Mouse (Mus musculus): ENCODE data around the gene Anapc5. TPM values are rescaled to one million over a fixed set of nuclear protein-coding genes. Genes with fewer than 3 reads are reported as not detected.

Gene Anapc5
- polyA plus RNA-seq, 1 experiment from 2014 or later: 491 TPM

DNA sequence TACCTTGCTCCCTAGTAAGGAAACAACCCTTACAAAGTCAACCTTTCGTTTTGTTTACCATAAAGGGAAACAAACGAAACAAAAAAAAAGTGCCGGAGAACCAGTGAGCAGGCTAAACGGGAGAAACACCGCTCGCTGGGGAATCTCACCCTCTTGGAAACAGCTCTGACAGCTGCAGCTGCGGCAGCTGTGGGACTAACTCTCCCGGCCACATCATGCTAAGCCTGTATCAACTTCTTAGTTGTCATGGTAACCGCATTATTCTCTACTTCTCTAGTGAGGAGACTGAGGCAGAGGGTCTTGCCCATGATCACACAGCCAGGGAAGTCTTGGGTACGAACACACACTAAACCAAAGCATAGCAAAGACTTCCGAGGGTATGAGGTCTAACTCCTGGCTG lies 47.4 kb downstream of the Anapc5 start:
- no peaks in the 10 kb centered on the region for H3K9me3 ChIP-seq
- peaks cover 9% of the 10 kb centered on the region; the same call in 1 of the 2 replicates for H3K27me3 ChIP-seq (ENCODE audit: insufficient read depth, poor library complexity, severe bottlenecking)
- H3K4me1 ChIP-seq (replicated peaks): peaks cover 17% of the 10 kb centered on the region
- H3K36me3 ChIP-seq: peaks cover 49% of the 10 kb centered on the region
- H3K4me3 ChIP-seq: no peak overlapping the region
- 90% methylated on average over 11 of the region's 11 CpGs for WGBS
- H3K27ac ChIP-seq: no peak overlapping the region
- no peak for DNase-seq (ENCODE audit: low spot score)

DNA sequence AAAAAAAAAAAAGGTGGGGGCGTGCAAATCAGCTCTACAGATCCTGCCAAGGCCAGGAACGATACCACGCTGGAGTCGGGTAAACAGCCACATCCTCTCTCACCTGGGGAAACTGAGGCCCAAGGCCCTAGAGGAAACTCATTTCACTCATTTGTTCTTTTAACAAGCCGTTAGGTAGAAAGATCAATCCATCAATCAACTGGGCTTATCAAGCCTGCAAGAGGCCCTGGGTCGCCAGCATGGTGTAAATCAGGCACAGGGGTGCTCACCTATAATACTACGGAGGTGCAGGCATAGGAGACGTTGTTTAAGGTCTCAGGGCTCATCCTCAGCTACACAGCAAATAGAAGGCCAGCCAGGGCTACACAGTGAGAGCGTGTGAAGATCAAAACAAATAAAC lies 49.7 kb downstream of the Anapc5 start:
- Histone ChIP-seq H3K4me3 (no peak overlapping the region), H3K9me3 (no peaks in the 10 kb centered on the region), H3K4me1 (replicated peaks) (peaks cover 8% of the 10 kb centered on the region; the same call in 1 of the 2 replicates), H3K27ac (no peak overlapping the region), H3K36me3 (peaks cover 55% of the 10 kb centered on the region), H3K27me3 (ENCODE audit: insufficient read depth, poor library complexity, severe bottlenecking) (no peaks in the 10 kb centered on the region)
- WGBS: 88% methylated on average over 9 of the region's 9 CpGs
- DNase-seq (ENCODE audit: low spot score): no peak

DNA sequence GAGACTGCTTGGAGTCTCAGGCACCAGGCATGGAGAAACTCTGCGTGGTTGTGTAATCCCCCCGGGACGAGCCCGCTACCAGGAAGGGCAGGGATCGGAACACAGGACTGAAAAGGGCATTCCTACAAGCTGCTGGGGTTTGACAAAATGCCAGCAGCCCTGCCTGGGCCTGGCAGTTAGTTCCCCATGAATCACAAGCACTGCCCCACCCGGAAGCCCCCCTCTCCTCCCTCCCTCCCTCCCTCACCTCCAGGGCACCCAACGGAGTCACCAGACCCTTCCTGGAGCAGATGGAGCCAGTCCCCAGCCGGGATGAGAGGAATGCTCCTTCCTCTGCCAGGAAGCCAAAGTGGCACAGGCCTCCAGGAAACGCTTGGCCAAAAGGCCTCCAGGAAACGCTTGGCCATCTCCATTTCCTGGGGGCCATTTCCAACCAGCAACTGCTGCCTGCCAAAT lies 50.3 kb downstream of the Anapc5 start:
- no peaks in the 10 kb centered on the region for H3K27me3 ChIP-seq (ENCODE audit: insufficient read depth, poor library complexity, severe bottlenecking)
- no peaks in the 10 kb centered on the region for H3K9me3 ChIP-seq
- peaks cover 55% of the 10 kb centered on the region for H3K36me3 ChIP-seq
- 78% methylated on average over 10 of the region's 10 CpGs for WGBS
- no peak overlapping the region; the same call in 1 of the 2 replicates for H3K27ac ChIP-seq
- H3K4me3 ChIP-seq: no peak overlapping the region
- H3K4me1 ChIP-seq (replicated peaks): peaks cover 8% of the 10 kb centered on the region; the same call in 1 of the 2 replicates
- no peak for DNase-seq (ENCODE audit: low spot score)

DNA sequence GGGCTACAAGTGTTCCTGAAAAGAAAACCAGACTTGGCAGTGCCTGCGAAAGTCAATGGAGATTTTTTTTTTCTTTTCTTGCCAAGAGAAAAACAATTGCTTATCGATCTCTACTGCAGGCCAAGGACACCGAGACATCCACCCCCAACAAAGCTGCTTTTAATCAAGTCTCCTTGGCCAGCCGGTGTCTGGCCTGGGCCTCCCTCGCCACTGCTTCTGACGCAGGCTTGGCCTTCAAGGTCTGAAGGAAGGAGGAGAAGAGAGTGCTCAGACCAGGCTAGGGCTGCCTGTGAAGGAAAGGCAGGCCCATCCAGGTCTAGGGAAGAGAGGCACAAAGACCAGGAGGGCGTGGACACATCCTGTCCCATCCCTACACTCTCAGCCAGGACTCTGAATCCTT lies 50.8 kb downstream of the Anapc5 start:
- peak overlapping the region; percentile 59 for H3K27ac ChIP-seq
- peaks cover 8% of the 10 kb centered on the region; the same call in 1 of the 2 replicates for H3K4me1 ChIP-seq (replicated peaks)
- no peak for DNase-seq (ENCODE audit: low spot score)
- peaks cover 53% of the 10 kb centered on the region for H3K36me3 ChIP-seq
- H3K27me3 ChIP-seq (ENCODE audit: insufficient read depth, poor library complexity, severe bottlenecking): no peaks in the 10 kb centered on the region
- H3K4me3 ChIP-seq: no peak overlapping the region
- no peaks in the 10 kb centered on the region for H3K9me3 ChIP-seq
- 81% methylated on average over 7 of the region's 7 CpGs for WGBS

DNA sequence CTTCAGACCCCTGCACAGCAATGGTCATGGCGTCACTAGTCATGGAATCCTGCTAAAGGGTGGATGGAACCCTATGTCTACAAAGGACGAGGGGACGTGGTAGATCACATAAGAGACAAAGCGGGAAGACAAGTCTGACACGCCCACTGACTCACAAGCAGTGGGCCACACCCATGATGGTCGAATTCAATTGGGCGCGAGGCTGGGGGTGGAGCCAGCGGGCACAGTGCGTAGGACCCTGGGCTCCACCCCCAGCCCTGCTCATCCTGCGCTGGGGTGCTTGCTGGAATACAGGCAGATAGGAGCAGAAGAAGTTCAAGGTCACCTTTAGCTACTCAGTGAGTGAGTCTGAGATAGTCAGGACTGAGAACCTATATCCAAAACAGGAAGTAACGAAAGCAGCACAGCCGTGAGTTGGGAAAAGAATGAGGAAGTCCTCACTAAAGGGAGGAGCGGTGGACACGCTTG lies 52.0 kb downstream of the Anapc5 start:
- no peak for DNase-seq (ENCODE audit: low spot score)
- peaks cover 8% of the 10 kb centered on the region; the same call in 1 of the 2 replicates for H3K4me1 ChIP-seq (replicated peaks)
- H3K36me3 ChIP-seq: peaks cover 46% of the 10 kb centered on the region
- H3K27me3 ChIP-seq (ENCODE audit: insufficient read depth, poor library complexity, severe bottlenecking): no peaks in the 10 kb centered on the region
- H3K4me3 ChIP-seq: no peak overlapping the region
- no peaks in the 10 kb centered on the region for H3K9me3 ChIP-seq
- WGBS: 88% methylated on average over 15 of the region's 15 CpGs
- no peak overlapping the region for H3K27ac ChIP-seq

DNA sequence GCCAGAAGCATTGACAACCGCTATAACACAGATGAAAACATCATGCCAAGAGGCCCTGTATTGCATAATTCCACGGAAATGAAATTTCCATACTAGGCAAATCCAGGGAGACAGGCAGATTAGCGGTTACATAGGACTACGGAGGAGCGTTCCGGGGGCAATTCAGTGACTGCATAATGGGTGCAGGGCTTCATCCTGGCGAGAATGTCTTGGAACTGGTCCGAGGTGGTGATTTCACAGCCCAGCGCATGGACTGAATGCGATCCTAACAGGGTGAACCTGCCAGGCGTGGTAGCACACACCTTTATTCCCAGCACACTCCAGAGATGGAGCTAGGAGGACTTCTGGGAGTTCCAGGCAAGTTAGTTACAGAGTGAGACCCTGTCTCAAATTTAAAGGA lies 53.9 kb downstream of the Anapc5 start:
- peaks cover 47% of the 10 kb centered on the region for H3K36me3 ChIP-seq
- 91% methylated on average over 11 of the region's 11 CpGs for WGBS
- H3K27me3 ChIP-seq (ENCODE audit: insufficient read depth, poor library complexity, severe bottlenecking): no peaks in the 10 kb centered on the region

DNA sequence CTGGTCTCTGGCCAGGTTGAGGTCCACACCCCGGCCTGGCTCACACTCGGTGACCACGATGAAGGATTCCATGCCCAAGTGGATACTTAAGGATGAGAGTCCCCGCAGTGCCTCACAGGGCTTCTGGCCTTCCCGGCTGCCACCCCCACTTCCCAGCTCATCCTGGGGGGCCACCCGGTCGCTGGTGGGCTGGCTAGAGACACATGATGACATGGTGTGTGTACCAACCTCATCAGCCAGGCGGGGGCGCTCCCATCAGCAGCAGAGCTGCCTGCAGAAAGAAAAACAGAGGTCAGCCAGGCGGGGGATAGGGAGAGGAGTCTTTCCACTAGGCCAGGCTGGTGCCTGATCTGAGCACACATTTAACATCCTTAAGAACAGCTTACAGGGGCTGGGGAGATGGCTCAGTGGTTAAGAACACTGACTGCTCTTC lies 57.1 kb downstream of the Anapc5 start:
- WGBS: 53% methylated on average over 10 of the region's 10 CpGs
- peak; percentile 20 for DNase-seq (ENCODE audit: low spot score)
- H3K36me3 ChIP-seq: peaks cover 39% of the 10 kb centered on the region

More for the DNA sequence above, 53.9 kb downstream of the Anapc5 start:
- Histone ChIP-seq H3K4me3 (no peak overlapping the region), H3K4me1 (replicated peaks) (peaks cover 8% of the 10 kb centered on the region; the same call in 1 of the 2 replicates), H3K9me3 (no peaks in the 10 kb centered on the region), H3K27ac (no peak overlapping the region)
- no peak for DNase-seq (ENCODE audit: low spot score)

DNA sequence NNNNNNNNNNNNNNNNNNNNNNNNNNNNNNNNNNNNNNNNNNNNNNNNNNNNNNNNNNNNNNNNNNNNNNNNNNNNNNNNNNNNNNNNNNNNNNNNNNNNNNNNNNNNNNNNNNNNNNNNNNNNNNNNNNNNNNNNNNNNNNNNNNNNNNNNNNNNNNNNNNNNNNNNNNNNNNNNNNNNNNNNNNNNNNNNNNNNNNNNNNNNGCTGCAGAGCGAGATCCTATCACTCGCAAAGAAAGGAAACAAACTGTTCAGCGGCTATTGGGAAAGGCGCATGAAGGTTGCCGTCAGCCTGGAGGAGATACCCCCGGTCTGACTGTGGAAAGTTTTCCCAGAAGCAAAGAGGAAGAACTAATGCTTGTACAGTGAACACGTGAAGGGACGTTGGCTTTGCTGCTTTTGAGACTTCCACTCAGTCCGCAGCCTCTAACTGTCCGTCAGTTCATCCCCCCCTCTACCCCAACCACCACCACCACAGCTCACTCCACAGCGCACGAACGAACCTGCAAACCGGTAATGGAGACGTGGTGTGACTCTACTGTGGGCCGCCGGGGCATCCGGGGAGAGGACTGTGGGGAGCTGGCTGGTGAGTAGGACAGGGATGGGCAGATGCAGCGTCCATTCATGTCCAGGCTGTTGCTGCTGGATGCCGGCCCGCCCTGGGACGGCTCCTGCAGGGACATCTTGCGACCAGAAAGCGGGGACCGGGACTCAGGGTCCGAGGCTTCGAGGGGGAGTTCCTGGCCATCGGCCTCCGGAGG lies 57.7 kb downstream of the Anapc5 start:
- H3K27me3 ChIP-seq (ENCODE audit: insufficient read depth, poor library complexity, severe bottlenecking): no peaks in the 10 kb centered on the region
- peaks cover 41% of the 10 kb centered on the region for H3K36me3 ChIP-seq

More for the DNA sequence above, 57.1 kb downstream of the Anapc5 start:
- Histone ChIP-seq H3K27me3 (ENCODE audit: insufficient read depth, poor library complexity, severe bottlenecking) (no peaks in the 10 kb centered on the region), H3K4me1 (replicated peaks) (no peaks in the 10 kb centered on the region), H3K9me3 (no peaks in the 10 kb centered on the region), H3K4me3 (no peak overlapping the region), H3K27ac (no peak overlapping the region; the same call in 1 of the 2 replicates)

DNA sequence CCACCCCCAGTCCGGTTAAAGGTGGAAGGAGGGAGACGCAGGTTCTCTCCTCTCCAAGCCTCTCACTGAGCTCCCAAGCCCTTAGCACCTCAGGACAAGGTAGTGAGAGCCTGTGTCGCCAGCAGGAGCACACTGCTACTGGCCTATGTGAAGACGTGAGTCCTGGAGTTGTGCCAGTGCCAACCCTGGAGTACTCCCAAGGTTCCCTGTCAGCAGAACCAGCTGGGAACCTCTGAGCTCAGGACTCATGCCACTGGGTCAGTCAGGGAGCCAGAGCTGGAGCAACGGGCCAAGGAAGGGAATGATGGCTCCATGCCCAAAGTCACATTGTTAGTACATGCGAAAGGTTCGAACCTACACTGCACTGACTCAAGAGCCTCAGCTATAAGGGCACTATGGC lies 64.5 kb downstream of the Anapc5 start:
- H3K27me3 ChIP-seq (ENCODE audit: insufficient read depth, poor library complexity, severe bottlenecking): no peaks in the 10 kb centered on the region
- DNase-seq (ENCODE audit: low spot score): no peak
- H3K9me3 ChIP-seq: 0 out of 2 replicates have a peak, but pooled peaks cover 4% of the 10 kb centered on the region
- WGBS: 91% methylated on average over 7 of the region's 7 CpGs
- no peaks in the 10 kb centered on the region for H3K4me1 ChIP-seq (replicated peaks)
- no peak overlapping the region for H3K27ac ChIP-seq
- no peak overlapping the region for H3K4me3 ChIP-seq
- peaks cover 55% of the 10 kb centered on the region for H3K36me3 ChIP-seq

More for the DNA sequence above, 57.7 kb downstream of the Anapc5 start:
- DNase-seq (ENCODE audit: low spot score): no peak
- Histone ChIP-seq H3K4me1 (replicated peaks) (no peaks in the 10 kb centered on the region), H3K27ac (no peak overlapping the region; the same call in 1 of the 2 replicates), H3K4me3 (no peak overlapping the region), H3K9me3 (no peaks in the 10 kb centered on the region)
- 85% methylated on average over 29 of the region's 29 CpGs for WGBS

DNA sequence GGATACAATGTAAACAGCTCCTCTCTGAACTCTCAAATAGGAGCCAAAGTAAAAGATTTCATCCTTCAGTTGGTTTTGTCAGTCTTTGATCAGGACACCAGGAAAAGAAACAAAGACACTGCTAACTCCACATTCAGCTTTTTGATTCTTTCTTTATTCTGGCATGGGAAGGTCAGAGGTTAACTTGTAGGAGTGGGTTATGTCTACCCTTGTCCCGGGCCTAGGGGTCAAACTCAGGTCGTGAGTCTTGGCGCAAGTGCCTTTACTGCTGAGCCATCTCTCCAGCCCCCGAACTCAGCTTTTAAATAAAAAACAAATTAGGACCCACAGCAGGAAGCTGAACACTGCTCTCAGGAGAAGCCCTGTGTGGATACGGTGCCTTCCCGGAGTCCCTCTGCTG lies 65.0 kb downstream of the Anapc5 start:
- no peaks in the 10 kb centered on the region for H3K27me3 ChIP-seq (ENCODE audit: insufficient read depth, poor library complexity, severe bottlenecking)
- 0 out of 2 replicates have a peak, but pooled peaks cover 4% of the 10 kb centered on the region for H3K9me3 ChIP-seq
- DNase-seq (ENCODE audit: low spot score): no peak
- no peak overlapping the region for H3K4me3 ChIP-seq
- no peak overlapping the region for H3K27ac ChIP-seq
- H3K36me3 ChIP-seq: peaks cover 55% of the 10 kb centered on the region
- WGBS: 42% methylated on average over 6 of the region's 6 CpGs
- no peaks in the 10 kb centered on the region for H3K4me1 ChIP-seq (replicated peaks)

DNA sequence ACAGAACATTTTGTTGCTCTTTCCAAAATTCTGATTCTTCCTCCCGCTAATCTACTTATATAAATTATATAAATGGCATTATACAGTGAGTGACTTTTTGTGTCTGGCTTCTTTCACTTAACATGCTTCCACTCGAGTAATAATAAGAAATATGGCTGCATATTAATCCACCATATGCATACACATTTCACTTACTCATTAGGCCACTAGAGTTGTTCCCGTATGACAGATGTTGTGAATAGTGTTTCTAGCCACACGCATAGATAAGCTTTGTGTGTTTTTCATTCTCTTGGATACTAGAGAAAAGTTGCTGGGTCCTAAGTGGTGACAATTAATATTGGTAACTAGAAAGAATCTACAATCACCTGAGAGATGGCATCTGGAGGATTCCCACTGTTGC lies 65.5 kb downstream of the Anapc5 start:
- Histone ChIP-seq H3K36me3 (peaks cover 59% of the 10 kb centered on the region), H3K27ac (no peak overlapping the region), H3K4me1 (replicated peaks) (no peaks in the 10 kb centered on the region), H3K9me3 (0 out of 2 replicates have a peak, but pooled peaks cover 4% of the 10 kb centered on the region), H3K4me3 (no peak overlapping the region), H3K27me3 (ENCODE audit: insufficient read depth, poor library complexity, severe bottlenecking) (no peaks in the 10 kb centered on the region)
- WGBS: 95% methylated on average over 4 of the region's 4 CpGs
- no peak for DNase-seq (ENCODE audit: low spot score)

DNA sequence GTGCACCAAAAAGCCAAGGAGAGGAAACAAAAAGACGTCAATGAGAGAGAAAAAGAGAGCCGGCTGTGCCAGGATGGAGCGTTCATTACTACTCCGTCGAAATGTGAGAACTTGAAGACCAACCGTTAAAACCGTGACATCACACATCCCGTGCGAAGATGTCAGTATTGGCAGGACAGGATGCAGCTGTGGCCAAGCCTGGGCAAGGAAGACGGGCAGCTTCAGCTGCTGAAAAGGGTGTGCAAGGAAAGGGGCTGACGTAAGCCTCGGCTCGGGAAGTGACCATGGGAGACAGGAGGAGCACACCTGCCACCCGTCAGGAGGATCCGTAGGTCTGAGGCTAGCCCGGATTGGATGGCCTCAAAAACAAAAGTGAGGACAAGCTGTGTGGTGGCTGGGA lies 66.7 kb downstream of the Anapc5 start:
- H3K27me3 ChIP-seq (ENCODE audit: insufficient read depth, poor library complexity, severe bottlenecking): no peaks in the 10 kb centered on the region
- H3K4me1 ChIP-seq (replicated peaks): no peaks in the 10 kb centered on the region
- H3K27ac ChIP-seq: no peak overlapping the region
- 0 out of 2 replicates have a peak, but pooled peaks cover 4% of the 10 kb centered on the region for H3K9me3 ChIP-seq
- 90% methylated on average over 16 of the region's 16 CpGs for WGBS
- peaks cover 54% of the 10 kb centered on the region for H3K36me3 ChIP-seq
- no peak for DNase-seq (ENCODE audit: low spot score)
- H3K4me3 ChIP-seq: no peak overlapping the region

DNA sequence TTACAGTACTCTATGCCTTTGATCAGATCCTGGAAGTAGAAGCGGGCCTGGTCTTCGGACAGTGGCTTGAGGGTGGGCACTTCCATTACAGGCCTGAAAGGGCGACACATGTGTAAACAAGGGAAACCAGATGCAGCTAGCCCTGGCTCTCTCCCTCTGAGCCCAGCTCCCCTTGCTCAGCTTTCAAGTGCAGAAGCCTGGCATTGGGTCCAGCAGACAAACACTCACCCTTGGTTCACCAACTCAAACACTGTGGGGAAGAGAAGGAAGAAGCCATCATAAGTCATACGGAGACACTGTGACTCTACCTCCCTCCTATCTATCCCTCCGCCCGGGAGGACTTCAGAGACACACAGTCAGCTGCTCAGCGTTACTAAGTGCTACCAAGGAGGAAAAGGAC lies 73.2 kb downstream of the Anapc5 start:
- 86% methylated on average over 7 of the region's 7 CpGs for WGBS
- no peak for DNase-seq (ENCODE audit: low spot score)
- peaks cover 57% of the 10 kb centered on the region for H3K36me3 ChIP-seq

More for the DNA sequence above, 73.2 kb downstream of the Anapc5 start:
- H3K9me3 ChIP-seq: no peaks in the 10 kb centered on the region
- H3K4me1 ChIP-seq (replicated peaks): no peaks in the 10 kb centered on the region
- no peak overlapping the region for H3K27ac ChIP-seq
- no peak overlapping the region for H3K4me3 ChIP-seq
- H3K27me3 ChIP-seq (ENCODE audit: insufficient read depth, poor library complexity, severe bottlenecking): no peaks in the 10 kb centered on the region

Measured in hindbrain, embryonic 10.5 days (tissue).